Mouse (Mus musculus) forebrain, embryonic 12.5 days (tissue): ENCODE results near the gene Kras. TPM values are rescaled to one million over a fixed set of nuclear protein-coding genes. Genes with fewer than 3 reads are reported as not detected.

Experiments
- ATAC-seq: fragments of 200-750 bp; cut with Nextera tagmentation; 2 replicates; pipeline ENCODE4 v1.8.0; 2017; ENCODE audit warnings: moderate TSS enrichment; ENCODE audit not compliant: low FRiP score
- H3K27ac ChIP-seq: fragments of 300-500 bp; sonication (generic); 2 replicates; pipeline ENCODE4 v1.5.1; 2016; ENCODE audit warnings: mild to moderate bottlenecking
- H3K27me3 ChIP-seq: fragments of 300-500 bp; sonication (generic); 2 replicates; pipeline ENCODE4 v1.6.1; 2016; ENCODE audit warnings: mild to moderate bottlenecking
- H3K36me3 ChIP-seq: fragments of 300-500 bp; sonication (generic); replicated peaks from 2 replicates; pipeline ENCODE4 v1.6.1; 2016; ENCODE audit warnings: mild to moderate bottlenecking
- H3K4me1 ChIP-seq: fragments of 300-500 bp; sonication (generic); 2 replicates; pipeline ENCODE4 v1.6.1; 2016
- H3K4me2 ChIP-seq: fragments of 300-500 bp; sonication (generic); 2 replicates; pipeline ENCODE4 v1.6.1; 2016; ENCODE audit warnings: mild to moderate bottlenecking, moderate library complexity
- H3K4me3 ChIP-seq: fragments of 300-500 bp; sonication (generic); replicated peaks from 2 replicates; pipeline ENCODE4 v1.5.1; 2016; ENCODE audit warnings: mild to moderate bottlenecking
- H3K9ac ChIP-seq: fragments of 300-500 bp; sonication (generic); 2 replicates; pipeline ENCODE4 v1.6.1; 2016; ENCODE audit warnings: mild to moderate bottlenecking
- H3K9me3 ChIP-seq: fragments of 300-500 bp; sonication (generic); 2 replicates; pipeline ENCODE4 v1.6.1; 2016
- WGBS: fragments of 180-500 bp; shearing (Covaris S2); methylation state at CpG from one replicate; pipeline ENCODE4 v1.1.7; 2016; 5-methylcytosine and 5-hydroxymethylcytosine counted together
- polyA plus RNA-seq: library from polyadenylated mRNA; unstranded; fragments of >200 nt; fragmentation: Nextera tagmentation; extraction: Ambion mirVana; gene quantifications from 2 replicates; pipeline ENCODE4 v1.2.1, GENCODE M21; 2016

Kras gene
- polyA plus RNA-seq, 1 experiment from 2014 or later, result 134 TPM

GRCm38 (mm10) chr6:145273971-145274620 lies 24.1 kb upstream of the Kras start:
- Histone ChIP-seq H3K9me3 (no peaks in the 10 kb centered on the region), H3K9ac (no peak overlapping the region), H3K36me3 (no peaks in the 10 kb centered on the region), H3K27me3 (0 out of 2 replicates have a peak, but pooled peaks cover 6% of the 10 kb centered on the region), H3K4me2 (no peak overlapping the region), H3K4me3 (no peak overlapping the region), H3K27ac (no peak overlapping the region), H3K4me1 (peaks cover 8% of the 10 kb centered on the region)
- ATAC-seq, result no peak
- 83% methylated on average over 12 of the region's 12 CpGs for WGBS

GRCm38 (mm10) chr6:145272142-145272937 lies 22.3 kb upstream of the Kras start:
- peaks cover 8% of the 10 kb centered on the region for H3K4me1 ChIP-seq
- no peaks in the 10 kb centered on the region for H3K9me3 ChIP-seq
- 87% methylated on average over 10 of the region's 10 CpGs for WGBS
- H3K27me3 ChIP-seq, result 0 out of 2 replicates have a peak, but pooled peaks cover 6% of the 10 kb centered on the region
- no peaks in the 10 kb centered on the region for H3K36me3 ChIP-seq
- no peak overlapping the region for H3K4me2 ChIP-seq
- H3K4me3 ChIP-seq, result no peak overlapping the region
- H3K27ac ChIP-seq, result no peak overlapping the region
- H3K9ac ChIP-seq, result no peak overlapping the region
- no peak for ATAC-seq

- Histone ChIP-seq H3K4me2 (no peak overlapping the region), H3K36me3 (no peaks in the 10 kb centered on the region), H3K9me3 (no peaks in the 10 kb centered on the region), H3K27ac (no peak overlapping the region), H3K4me3 (no peak overlapping the region), H3K9ac (no peak overlapping the region), H3K4me1 (no peaks in the 10 kb centered on the region), H3K27me3 (no peaks in the 10 kb centered on the region)
- WGBS, result 87% methylated on average over 4 of the region's 4 CpGs
- no peak for ATAC-seq
Measured at GRCm38 (mm10) chr6:145269313-145269845, 19.3 kb upstream of the Kras start.

- no peak overlapping the region for H3K4me2 ChIP-seq
- WGBS, result 90% methylated on average over 6 of the region's 6 CpGs
Measured at GRCm38 (mm10) chr6:145267692-145268091, 17.7 kb upstream of the Kras start.

GRCm38 (mm10) chr6:145262314-145262713 lies 12.3 kb upstream of the Kras start:
- no peak overlapping the region for H3K27ac ChIP-seq
- peaks cover 10% of the 10 kb centered on the region; the same call in 1 of the 2 replicates for H3K4me1 ChIP-seq
- no peaks in the 10 kb centered on the region for H3K36me3 ChIP-seq
- H3K4me3 ChIP-seq, result no peak overlapping the region
- H3K4me2 ChIP-seq, result no peak overlapping the region
- H3K27me3 ChIP-seq, result no peaks in the 10 kb centered on the region
- ATAC-seq, result no peak
- 80% methylated on average over 7 of the region's 7 CpGs for WGBS
- no peaks in the 10 kb centered on the region for H3K9me3 ChIP-seq
- H3K9ac ChIP-seq, result no peak overlapping the region

More at GRCm38 (mm10) chr6:145267692-145268091, 17.7 kb upstream of the Kras start:
- Histone ChIP-seq H3K9ac (no peak overlapping the region), H3K27me3 (no peaks in the 10 kb centered on the region), H3K4me1 (no peaks in the 10 kb centered on the region), H3K9me3 (no peaks in the 10 kb centered on the region), H3K4me3 (no peak overlapping the region), H3K27ac (no peak overlapping the region), H3K36me3 (no peaks in the 10 kb centered on the region)
- ATAC-seq, result no peak

- H3K27ac ChIP-seq, result no peak overlapping the region
- ATAC-seq, result no peak
- WGBS, result 64% methylated on average over 2 of the region's 2 CpGs
Measured at GRCm38 (mm10) chr6:145256701-145257073, 6.6 kb upstream of the Kras start.

GRCm38 (mm10) chr6:145255952-145256700 lies 6.1 kb upstream of the Kras start:
- no peak overlapping the region for H3K4me3 ChIP-seq
- no peaks in the 10 kb centered on the region for H3K36me3 ChIP-seq
- H3K27ac ChIP-seq, result no peak overlapping the region
- no peaks in the 10 kb centered on the region for H3K9me3 ChIP-seq
- H3K4me2 ChIP-seq, result no peak overlapping the region
- WGBS, result 85% methylated on average over 13 of the region's 13 CpGs
- H3K4me1 ChIP-seq, result peaks cover under 1% of the 10 kb centered on the region; the same call in 1 of the 2 replicates
- no peak for ATAC-seq
- no peak overlapping the region for H3K9ac ChIP-seq
- H3K27me3 ChIP-seq, result peaks cover 12% of the 10 kb centered on the region; the same call in 1 of the 2 replicates

More at GRCm38 (mm10) chr6:145256701-145257073, 6.6 kb upstream of the Kras start:
- Histone ChIP-seq H3K9me3 (no peaks in the 10 kb centered on the region), H3K4me3 (no peak overlapping the region), H3K27me3 (peaks cover 8% of the 10 kb centered on the region; the same call in 1 of the 2 replicates), H3K36me3 (no peaks in the 10 kb centered on the region), H3K4me1 (peaks cover 5% of the 10 kb centered on the region; the same call in 1 of the 2 replicates), H3K4me2 (no peak overlapping the region), H3K9ac (no peak overlapping the region)

- Histone ChIP-seq H3K27ac (no peak overlapping the region), H3K9me3 (no peaks in the 10 kb centered on the region), H3K27me3 (peaks cover 12% of the 10 kb centered on the region; the same call in 1 of the 2 replicates), H3K36me3 (no peaks in the 10 kb centered on the region), H3K4me3 (peak overlapping the region; percentile 97), H3K4me2 (peak overlapping the region; percentile 82), H3K9ac (peak overlapping the region; percentile 98), H3K4me1 (peaks cover 19% of the 10 kb centered on the region)
- 11% methylated on average over 16 of the region's 16 CpGs for WGBS
- ATAC-seq, result peak; percentile 23
Measured at GRCm38 (mm10) chr6:145250820-145251219, 781 bp upstream of the Kras start.

- Histone ChIP-seq H3K9me3 (no peaks in the 10 kb centered on the region), H3K4me1 (peaks cover 19% of the 10 kb centered on the region), H3K9ac (peak overlapping the region; percentile 98), H3K4me2 (peak overlapping the region; percentile 82), H3K27me3 (peaks cover 12% of the 10 kb centered on the region; the same call in 1 of the 2 replicates), H3K4me3 (peak overlapping the region; percentile 97), H3K27ac (peak overlapping the region; percentile 92), H3K36me3 (peaks cover 7% of the 10 kb centered on the region)
- peak; percentile 80 for ATAC-seq
- under 1% methylated on average over 79 of the region's 124 CpGs for WGBS
Measured at GRCm38 (mm10) chr6:145249291-145250184, 501 bp downstream of the Kras start.

GRCm38 (mm10) chr6:145247886-145248285 lies 2.2 kb downstream of the Kras start:
- H3K4me2 ChIP-seq, result peak overlapping the region; percentile 82
- H3K4me1 ChIP-seq, result peaks cover 19% of the 10 kb centered on the region
- H3K27ac ChIP-seq, result no peak overlapping the region
- H3K27me3 ChIP-seq, result peaks cover 12% of the 10 kb centered on the region; the same call in 1 of the 2 replicates
- 61% methylated on average over 3 of the region's 3 CpGs for WGBS
- peak overlapping the region; percentile 17 for H3K4me3 ChIP-seq
- peaks cover 13% of the 10 kb centered on the region for H3K36me3 ChIP-seq
- no peak for ATAC-seq
- H3K9me3 ChIP-seq, result no peaks in the 10 kb centered on the region
- peak overlapping the region; percentile 2; the same call in 1 of the 2 replicates for H3K9ac ChIP-seq

- H3K36me3 ChIP-seq, result peaks cover 13% of the 10 kb centered on the region
- ATAC-seq, result no peak
- 96% methylated on average over 5 of the region's 5 CpGs for WGBS
- no peak overlapping the region for H3K4me3 ChIP-seq
- H3K9ac ChIP-seq, result no peak overlapping the region
- peaks cover 19% of the 10 kb centered on the region for H3K4me1 ChIP-seq
- no peaks in the 10 kb centered on the region for H3K9me3 ChIP-seq
- no peak overlapping the region for H3K27ac ChIP-seq
- no peak overlapping the region for H3K4me2 ChIP-seq
- H3K27me3 ChIP-seq, result 0 out of 2 replicates have a peak, but pooled peaks cover 4% of the 10 kb centered on the region
Measured at GRCm38 (mm10) chr6:145246841-145247240, 3.2 kb downstream of the Kras start.
